ENCODE assay signal across 8 mouse cellular contexts in the genomic region with DNA sequence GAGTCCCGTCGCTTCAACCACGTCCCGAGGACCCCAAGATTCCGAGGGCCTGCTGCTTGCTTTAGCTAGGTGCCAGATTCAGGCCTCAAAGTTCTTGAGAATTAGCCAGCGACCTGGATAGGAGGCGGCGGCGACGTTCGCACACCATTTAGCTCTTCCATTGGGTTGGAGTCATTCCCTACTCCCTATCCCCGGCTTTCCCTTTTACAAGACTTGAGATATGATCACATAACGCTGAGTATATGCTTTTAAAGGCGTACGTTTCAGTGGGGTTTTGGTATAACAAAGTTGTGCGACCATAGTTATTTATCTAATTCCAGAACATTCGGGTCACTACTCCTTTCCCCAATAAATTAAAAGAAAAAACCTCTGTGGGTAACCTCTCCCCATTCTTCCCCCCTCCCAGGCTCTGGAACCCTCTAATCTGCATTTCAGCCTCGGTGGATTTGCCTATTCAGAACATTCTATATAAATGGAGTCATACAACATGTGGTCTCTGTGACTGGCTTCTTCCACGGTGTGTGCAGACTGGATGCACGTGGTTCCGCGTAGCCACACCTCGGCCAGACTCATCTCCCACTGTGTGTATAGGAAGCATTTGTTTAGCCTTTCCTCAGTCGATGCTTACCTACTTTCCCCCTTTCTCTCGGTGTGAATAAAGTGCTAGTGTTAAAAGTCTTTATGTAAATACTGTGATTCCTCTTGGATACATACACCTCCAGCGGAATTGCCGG. TPM values are rescaled to one million over a fixed set of nuclear protein-coding genes. Genes with fewer than 3 reads are reported as not detected.
DNase-seq lines count a peak whose midpoint lies in the region; ATAC-seq and TF ChIP-seq lines count a peak whose summit lies in the region.

TSS of gene Mras (minus strand) at position 351 of the 734 bp plus-strand sequence.

- peak within 1 kb of the TSS; percentile 77 for H3K4me2 ChIP-seq in neural tube, embryonic 14.5 days (ENCODE audit: low read depth, low read length)

- intact Hi-C loops in left cerebral cortex, postnatal 36 days (cut with DNase I) = loop anchor here (5.0 kb wide), 1 partner anchor 50 kb away; no protein-coding TSS in a partner anchor

- H3K4me1 ChIP-seq in lung, adult 2 months (ENCODE audit: control insufficient read depth, insufficient read depth, low read length) = 0 out of 2 replicates have a peak, but pooled peaks cover 2% of the 10 kb centered on the region
- H3K4me1 ChIP-seq in neural tube, embryonic 14.5 days (ENCODE audit: control insufficient read depth, insufficient read depth, low read length) = peaks cover 27% of the 10 kb centered on the region

- peak within 1 kb of the TSS; percentile 66 for H3K4me3 ChIP-seq in lung, adult 2 months (replicated peaks; ENCODE audit: extremely low read depth, low read depth, low read length)
- peak within 1 kb of the TSS; percentile 95 for H3K4me3 ChIP-seq in neural tube, embryonic 14.5 days (ENCODE audit: low read depth, low read length)

- no peak for TF ChIP-seq POLR2A in lung, adult 2 months (IDR thresholded peaks at IDR 0.05; ENCODE audit: borderline replicate concordance, extremely low read depth, low read depth, low read length)

- H3K36me3 ChIP-seq in neural tube, embryonic 14.5 days (ENCODE audit: control insufficient read depth, insufficient read depth, low read length) = no peaks in the 10 kb centered on the region

- H3K27ac ChIP-seq in neural tube, embryonic 14.5 days (ENCODE audit: low read depth, low read length) = peak within 1 kb of the TSS; percentile 85

- no peak for DNase-seq in lung, adult 2 months
- no peak for DNase-seq in lung, adult 18-20 months
- no peak for DNase-seq in adrenal gland, postnatal 36 days
- DNase-seq in gonadal fat pad, adult 2 months (ENCODE audit: low read depth) = no peak
- no peak for DNase-seq in left cerebral cortex, postnatal 36 days (ENCODE audit: low spot score in 2 of 2)
- DNase-seq in frontal cortex, postnatal 25 days (ENCODE audit: low spot score in 2 of 2) = no peak
- DNase-seq in cerebellum, adult 8-10 months = no peak

- no peak for TF ChIP-seq CTCF in lung, adult 2 months (IDR thresholded peaks at IDR 0.05; ENCODE audit: insufficient read depth, low read length)

- 9% methylated on average over 27 of the region's 27 CpGs for WGBS in lung, adult 2 months
- WGBS in neural tube, embryonic 14.5 days = 19% methylated on average over 27 of the region's 27 CpGs

- no peaks in the 10 kb centered on the region for H3K9me3 ChIP-seq in neural tube, embryonic 14.5 days (ENCODE audit: control insufficient read depth, low read length)

- ATAC-seq in neural tube, embryonic 14.5 days (ENCODE audit: low read depth) = no peak

- no peaks in the 10 kb centered on the region for H3K27me3 ChIP-seq in neural tube, embryonic 14.5 days (ENCODE audit: control insufficient read depth, insufficient read depth, low read length)

- peak within 1 kb of the TSS; percentile 91 for H3K9ac ChIP-seq in neural tube, embryonic 14.5 days (replicated peaks; ENCODE audit: low read depth, low read length)

RNA-seq across cellular contexts. Expression of gene Mras, which starts in this region (rescaled TPM):
- 8.5 and 9.2 TPM in 2 replicates for polyA plus RNA-seq in lung, adult 2 months (2012; rRNA removed)
- total RNA-seq in adrenal gland, postnatal 36 days (2021) = 10 to 100 TPM; 43.5 to 66.9 TPM
- polyA plus RNA-seq in gonadal fat pad, adult 2 months (2012; rRNA removed) = 20.7 and 30.7 TPM in 2 replicates
- 100 to 1,000 TPM; 151 to 157 TPM for total RNA-seq in left cerebral cortex, postnatal 36 days (2021)
- polyA plus RNA-seq in neural tube, embryonic 14.5 days (2014; fragmentation: Nextera tagmentation; extraction: Ambion mirVana) = 43.4 and 57.9 TPM in 2 replicates
